Mouse (Mus musculus) kidney, adult 18-20 months (tissue): Measurements from ENCODE around the gene Abca12.

Experiments
- DNase-seq: peaks from one replicate; pipeline ENCODE4 v3.0.0; 2021

Gene Abca12

GRCm38 (mm10) chr1:71414810-71415209 lies at the start of gene Abca12:
Gene Abca12 (minus strand): TSS chr1:71414910.
- DNase-seq = no peak

DNA sequence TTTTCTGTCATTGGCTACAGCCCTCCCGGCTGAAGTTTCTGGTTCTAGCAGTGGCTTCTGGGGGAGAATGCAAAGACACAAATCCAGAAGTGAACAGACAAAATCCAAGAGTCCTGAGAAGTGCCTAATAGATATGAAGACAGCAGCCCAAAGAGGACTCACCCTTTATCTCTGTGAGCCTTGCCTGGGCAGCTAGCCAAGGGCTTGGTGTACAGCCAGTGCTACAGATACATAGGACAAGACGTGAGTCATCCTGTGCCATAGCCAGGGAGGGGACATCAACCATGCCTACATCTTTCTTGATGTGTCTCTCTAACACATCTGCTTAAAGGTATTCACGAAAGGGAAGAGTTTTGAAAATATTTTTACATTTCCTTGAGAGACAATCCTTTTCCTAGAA lies 43.3 kb upstream of the Abca12 start:
- no peak for DNase-seq

GRCm38 (mm10) chr1:71447424-71447823 lies 32.7 kb upstream of the Abca12 start:
- no peak for DNase-seq

GRCm38 (mm10) chr1:71421741-71422333 lies 7.1 kb upstream of the Abca12 start:
- no peak for DNase-seq

- no peak for DNase-seq
These were observed 3.8 kb upstream of the Abca12 start for GRCm38 (mm10) chr1:71418467-71418866.

DNA sequence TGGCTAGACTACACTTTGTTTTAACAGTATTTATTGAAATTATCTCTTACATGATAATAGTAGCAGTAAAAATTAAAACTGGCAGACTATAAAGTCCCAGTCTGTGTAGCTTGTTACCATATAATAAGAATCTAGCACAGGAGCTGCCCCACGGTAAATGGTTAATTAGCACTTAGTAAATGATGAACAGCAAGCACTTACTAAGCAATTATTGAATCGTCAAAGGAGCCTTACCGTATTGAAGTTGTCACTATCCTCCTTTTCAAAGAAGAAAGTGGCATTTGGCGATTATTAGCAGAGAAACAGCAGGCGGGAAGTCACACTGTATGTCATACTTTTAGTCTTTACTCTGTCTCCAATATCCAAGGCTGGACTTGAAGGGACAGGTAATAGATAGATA lies 3.2 kb upstream of the Abca12 start:
- no peak for DNase-seq

- no peak for DNase-seq
These were observed 626 bp downstream of the Abca12 start for GRCm38 (mm10) chr1:71414084-71414483.

DNA sequence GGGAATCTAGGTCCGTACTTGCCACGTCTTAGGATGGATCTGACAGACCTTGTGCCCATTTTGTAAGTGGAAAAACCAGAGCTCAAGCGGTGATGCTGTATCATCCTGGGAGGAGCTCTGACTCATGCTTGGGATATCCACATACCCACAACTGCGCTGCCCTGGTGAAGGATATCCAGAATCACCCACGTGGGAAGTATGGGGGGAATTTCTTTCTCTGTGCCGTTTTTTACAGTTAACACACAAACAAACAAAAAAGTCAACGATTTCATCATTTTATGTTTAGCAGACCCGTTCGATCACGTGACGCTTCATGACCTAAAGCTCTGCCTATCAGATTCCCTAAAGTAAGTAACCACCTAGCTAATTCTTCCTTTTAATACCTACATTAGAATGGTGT lies 1.6 kb downstream of the Abca12 start:
- DNase-seq = no peak

GRCm38 (mm10) chr1:71407711-71408110 lies 7.0 kb downstream of the Abca12 start:
- no peak for DNase-seq

GRCm38 (mm10) chr1:71397635-71398034 lies 17.1 kb downstream of the Abca12 start:
- no peak for DNase-seq

- DNase-seq = no peak
These were observed 18.6 kb downstream of the Abca12 start for GRCm38 (mm10) chr1:71396105-71396504.

- DNase-seq = no peak
These were observed 20.5 kb downstream of the Abca12 start for GRCm38 (mm10) chr1:71394177-71394576.

GRCm38 (mm10) chr1:71393489-71393888 lies 21.2 kb downstream of the Abca12 start:
- no peak for DNase-seq

GRCm38 (mm10) chr1:71392463-71392862 lies 22.2 kb downstream of the Abca12 start:
- DNase-seq = no peak

DNA sequence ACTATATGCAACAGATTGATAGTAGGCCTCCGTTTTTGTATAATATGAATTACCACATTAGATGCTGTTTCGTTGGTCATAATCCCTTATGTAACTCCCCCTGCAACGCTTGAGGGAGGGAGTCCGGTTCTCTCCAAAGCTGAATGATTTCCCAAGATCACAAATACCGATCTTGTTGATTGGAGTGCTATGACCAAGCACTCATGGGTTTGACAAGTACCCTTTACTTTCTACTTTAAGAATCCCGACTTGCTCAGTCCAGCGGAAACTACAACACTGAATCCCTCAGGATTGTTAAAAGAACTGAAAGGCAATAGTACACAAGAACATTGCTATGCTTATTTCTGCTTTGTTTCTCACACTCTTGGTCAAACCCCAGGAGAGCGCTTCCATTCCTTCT lies 28.1 kb downstream of the Abca12 start:
- no peak for DNase-seq

DNA sequence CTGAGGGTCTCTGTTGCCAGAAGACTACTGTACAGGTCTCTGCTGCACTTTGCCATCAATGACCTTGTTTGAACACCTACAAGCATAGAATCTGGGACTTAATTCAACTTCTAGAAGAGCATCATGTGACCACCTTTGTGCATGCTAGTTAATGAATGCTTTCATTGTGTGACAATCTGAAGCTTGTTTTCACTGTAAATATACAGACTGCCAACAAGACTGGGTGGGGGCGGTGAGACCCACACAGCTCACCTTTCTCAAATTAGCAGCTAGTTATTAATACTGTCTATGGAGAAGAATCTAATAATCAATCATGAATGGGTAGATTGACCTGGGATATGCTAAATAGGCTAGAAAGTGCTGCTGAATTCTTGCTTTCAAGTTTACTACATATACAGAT lies 30.6 kb downstream of the Abca12 start:
- DNase-seq = no peak

DNA sequence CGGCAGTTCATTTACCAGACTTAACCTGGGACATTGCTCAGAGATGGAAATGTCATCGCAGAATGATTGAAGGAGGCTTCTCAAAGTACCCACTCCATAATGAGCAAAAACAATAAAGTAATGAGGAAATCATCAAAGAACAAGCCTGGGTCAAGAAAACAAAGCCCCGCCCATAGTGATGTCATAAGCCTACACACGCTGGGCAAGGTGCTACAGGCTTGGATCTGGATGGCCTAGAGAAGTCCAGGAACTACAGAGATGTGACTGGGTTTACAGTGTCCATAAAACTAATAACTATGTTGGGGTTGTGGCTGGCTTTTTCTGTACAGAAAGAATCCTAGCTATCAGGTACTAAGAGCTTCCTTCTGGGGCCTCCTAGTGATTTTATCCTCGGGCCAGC lies 41.6 kb downstream of the Abca12 start:
- DNase-seq = no peak

- DNase-seq = no peak
These were observed 44.4 kb downstream of the Abca12 start for GRCm38 (mm10) chr1:71370266-71370665.

- DNase-seq = no peak
These were observed 46.9 kb downstream of the Abca12 start for GRCm38 (mm10) chr1:71367770-71368169.

DNA sequence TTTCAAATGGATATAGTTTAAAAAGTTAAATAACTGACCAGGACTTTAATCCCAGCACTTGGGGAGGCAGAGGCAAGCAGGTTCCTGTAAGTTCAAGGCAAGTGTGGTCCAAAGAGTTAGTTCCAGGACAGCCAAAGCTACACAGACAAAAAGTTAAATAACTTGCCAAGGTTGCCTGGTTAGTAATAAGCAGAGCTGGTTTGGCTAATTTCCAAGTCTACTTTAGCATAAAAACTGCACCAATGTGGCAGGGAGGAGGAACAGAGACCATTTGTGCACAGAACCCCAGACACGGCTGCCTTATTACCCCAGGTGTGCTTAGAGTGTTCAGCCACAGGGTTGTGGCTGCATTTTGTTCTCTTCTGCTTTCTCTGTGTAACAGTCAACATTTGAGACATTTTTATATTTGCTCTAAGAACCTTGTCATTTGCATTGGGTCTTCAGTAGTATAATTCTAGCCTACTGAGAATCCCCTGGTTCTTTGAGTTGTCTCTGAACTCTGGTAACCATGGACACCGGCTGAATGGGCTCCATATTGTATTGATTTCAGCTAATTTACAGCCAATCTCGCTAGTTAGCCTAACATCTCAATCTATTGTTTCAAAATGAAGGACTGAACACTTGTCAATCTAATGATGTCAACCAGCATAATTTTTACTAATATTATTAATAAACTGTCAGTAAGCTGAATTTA lies 71.7 kb downstream of the Abca12 start:
- no peak for DNase-seq

- DNase-seq = no peak
These were observed 72.5 kb downstream of the Abca12 start for GRCm38 (mm10) chr1:71342261-71342594.

GRCm38 (mm10) chr1:71341370-71342260 lies 73.1 kb downstream of the Abca12 start:
- DNase-seq = no peak

DNA sequence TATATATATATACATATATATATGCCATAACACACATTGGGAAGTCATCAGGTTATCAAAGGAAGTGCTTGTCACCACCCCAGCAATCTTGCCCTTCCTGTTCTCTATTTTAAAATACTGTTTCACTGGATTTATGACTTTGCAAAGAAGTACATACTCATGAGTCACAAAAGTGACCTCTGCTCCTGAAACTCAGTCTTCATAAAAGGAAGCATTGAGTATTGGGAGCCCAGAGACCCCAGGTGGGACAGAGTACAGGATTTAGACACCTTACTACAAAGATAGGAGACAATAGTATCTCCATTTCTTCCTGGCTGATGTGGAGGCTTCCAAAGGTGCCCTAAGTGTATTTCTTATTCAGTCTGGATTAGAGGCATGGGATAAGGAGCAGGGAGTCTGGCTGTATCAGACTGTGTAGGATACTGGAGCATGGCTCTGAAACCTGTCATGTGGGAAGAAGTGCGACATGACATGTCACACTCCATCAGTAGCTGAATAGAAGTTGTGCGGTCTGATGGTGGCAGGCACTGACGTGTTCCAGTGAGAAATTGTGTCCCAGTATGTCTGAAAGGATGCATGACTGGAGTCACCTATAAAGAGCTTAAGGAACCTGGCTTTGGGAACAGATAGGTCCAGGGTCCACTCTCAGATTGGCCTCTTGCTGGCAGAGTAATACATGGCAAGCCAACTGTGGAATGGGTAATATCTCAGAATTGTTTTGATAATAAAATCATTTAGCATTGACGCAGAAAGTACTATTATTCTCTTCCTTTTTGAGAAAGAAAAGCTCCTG lies 76.0 kb downstream of the Abca12 start:
- no peak for DNase-seq
